ENCODE assay signal across 9 mouse cellular contexts in genomic region chrX:101427774-101428173, GRCm38 (mm10). TPM values are rescaled to one million over a fixed set of nuclear protein-coding genes. Genes with fewer than 3 reads are reported as not detected.
A peak's percentile ranks its signal among the peaks of the same experiment; 100 is the strongest.
DNase-seq lines count a peak whose midpoint lies in the region; ATAC-seq and TF ChIP-seq lines count a peak whose summit lies in the region.
"Had no signal": no experiment of that assay in that cellular context is flagged by ENCODE, and none has a peak within 500 bp of the region (broad histone marks: within the 10 kb centered on the region; RNA-seq: fewer than 3 reads in every experiment).

No protein-coding gene starts in this region.

- H3K4me2 ChIP-seq in forebrain, postnatal 0 days (ENCODE audit: low read depth), result no peak overlapping the region
- H3K4me2 ChIP-seq in forebrain, embryonic 14.5 days (ENCODE audit: low read length), result no peak overlapping the region
- H3K4me2 ChIP-seq in neural tube, embryonic 15.5 days, result no peak overlapping the region
- H3K4me2 ChIP-seq in forebrain, embryonic 13.5 days, result no peak overlapping the region

- H3K9me3 ChIP-seq in forebrain, postnatal 0 days (ENCODE audit: low read length), result no peaks in the 10 kb centered on the region
- no peaks in the 10 kb centered on the region for H3K9me3 ChIP-seq in forebrain, embryonic 14.5 days (replicated peaks; ENCODE audit: control insufficient read depth, low read length)
- H3K9me3 ChIP-seq in neural tube, embryonic 15.5 days (replicated peaks), result no peaks in the 10 kb centered on the region
- no peaks in the 10 kb centered on the region for H3K9me3 ChIP-seq in forebrain, embryonic 13.5 days (replicated peaks)
- H3K9me3 ChIP-seq: heart, embryonic 13.5 days had no signal

- 0 out of 2 replicates have a peak, but pooled peaks have one; percentile 18 for TF ChIP-seq CTCF in forebrain, postnatal 0 days (IDR thresholded peaks at IDR 0.05; ENCODE audit: low read depth)

- H3K9ac ChIP-seq in forebrain, postnatal 0 days, result no peak overlapping the region
- no peak overlapping the region for H3K9ac ChIP-seq in forebrain, embryonic 14.5 days (ENCODE audit: low read length)
- H3K9ac ChIP-seq in neural tube, embryonic 15.5 days (replicated peaks), result no peak overlapping the region
- H3K9ac ChIP-seq in forebrain, embryonic 13.5 days, result no peak overlapping the region
- H3K9ac ChIP-seq: heart, embryonic 13.5 days had no signal

- no peak for ATAC-seq in forebrain, postnatal 0 days
- no peak for ATAC-seq in forebrain, embryonic 14.5 days
- no peak for ATAC-seq in neural tube, embryonic 15.5 days (ENCODE audit: low FRiP score)
- ATAC-seq in forebrain, embryonic 13.5 days, result no peak

- H3K4me3 ChIP-seq in forebrain, postnatal 0 days (ENCODE audit: low read depth, low read length), result no peak overlapping the region
- H3K4me3 ChIP-seq in forebrain, embryonic 14.5 days (ENCODE audit: low read depth, low read length), result no peak overlapping the region
- no peak overlapping the region for H3K4me3 ChIP-seq in neural tube, embryonic 15.5 days (replicated peaks)
- H3K4me3 ChIP-seq in forebrain, embryonic 13.5 days, result no peak overlapping the region

- H3K27me3 ChIP-seq in forebrain, postnatal 0 days (ENCODE audit: insufficient read depth, low read length), result no peaks in the 10 kb centered on the region
- no peaks in the 10 kb centered on the region for H3K27me3 ChIP-seq in forebrain, embryonic 14.5 days (replicated peaks; ENCODE audit: control insufficient read depth, insufficient read depth, low read length)
- no peaks in the 10 kb centered on the region for H3K27me3 ChIP-seq in neural tube, embryonic 15.5 days (replicated peaks)
- H3K27me3 ChIP-seq in splenic B cell, adult 2 months (ENCODE audit: control insufficient read depth, insufficient read depth, low read length, poor library complexity, severe bottlenecking), result no peaks in the 10 kb centered on the region
- H3K27me3 ChIP-seq in forebrain, embryonic 13.5 days, result no peaks in the 10 kb centered on the region
- H3K27me3 ChIP-seq: heart, embryonic 13.5 days had no signal

- H3K4me1 ChIP-seq in forebrain, postnatal 0 days (ENCODE audit: insufficient read depth), result peaks cover 5% of the 10 kb centered on the region; the same call in 1 of the 2 replicates
- no peaks in the 10 kb centered on the region; the same call in 1 of the 2 replicates for H3K4me1 ChIP-seq in forebrain, embryonic 14.5 days (ENCODE audit: control insufficient read depth, insufficient read depth, low read length)
- H3K4me1 ChIP-seq in neural tube, embryonic 15.5 days, result peaks cover 8% of the 10 kb centered on the region; the same call in 1 of the 2 replicates
- H3K4me1 ChIP-seq in forebrain, embryonic 13.5 days, result peaks cover 18% of the 10 kb centered on the region

- no peak for DNase-seq in forebrain, postnatal 0 days
- DNase-seq in forebrain, embryonic 14.5 days (ENCODE audit: low spot score), result no peak
- DNase-seq in neural tube, embryonic 10.5 days (ENCODE audit: extremely low spot score, low spot score), result no peak
- DNase-seq in induced T-regulatory cell, adult 2 months (ENCODE audit: low read depth), result peak; percentile 68
- DNase-seq in splenic B cell, adult 2 months (ENCODE audit: low read depth, low spot score), result peak; percentile 54
- DNase-seq in layer of hippocampus, postnatal 36 days, result no peak

- H3K36me3 ChIP-seq in forebrain, postnatal 0 days (ENCODE audit: insufficient read depth), result no peaks in the 10 kb centered on the region
- peaks cover 7% of the 10 kb centered on the region for H3K36me3 ChIP-seq in forebrain, embryonic 14.5 days (ENCODE audit: control insufficient read depth, insufficient read depth, low read length)
- 0 out of 2 replicates have a peak, but pooled peaks cover 6% of the 10 kb centered on the region for H3K36me3 ChIP-seq in neural tube, embryonic 15.5 days
- 0 out of 2 replicates have a peak, but pooled peaks cover 1% of the 10 kb centered on the region for H3K36me3 ChIP-seq in splenic B cell, adult 2 months (ENCODE audit: control insufficient read depth, insufficient read depth, low read length, poor library complexity, severe bottlenecking)
- H3K36me3 ChIP-seq in forebrain, embryonic 13.5 days (ENCODE audit: poor library complexity, severe bottlenecking), result peaks cover 12% of the 10 kb centered on the region; the same call in 1 of the 2 replicates

- WGBS in forebrain, postnatal 0 days, result 0% methylated on average over 1 of the region's 1 CpGs
- WGBS in forebrain, embryonic 14.5 days, result 11% methylated on average over 1 of the region's 1 CpGs
- 0% methylated on average over 1 of the region's 1 CpGs for WGBS in neural tube, embryonic 15.5 days
- WGBS in forebrain, embryonic 13.5 days, result 0% methylated on average over 1 of the region's 1 CpGs

- no peak overlapping the region; the same call in 1 of the 2 replicates for H3K27ac ChIP-seq in forebrain, postnatal 0 days (ENCODE audit: low read depth, low read length)
- no peak overlapping the region for H3K27ac ChIP-seq in forebrain, embryonic 14.5 days (ENCODE audit: low read depth, low read length)
- peak overlapping the region; percentile 89; the same call in 1 of the 2 replicates for H3K27ac ChIP-seq in neural tube, embryonic 15.5 days (replicated peaks)
- H3K27ac ChIP-seq in forebrain, embryonic 13.5 days, result no peak overlapping the region

RNA-seq across cellular contexts. Expression of gene Nono, which starts 1.3 kb away (rescaled TPM):
- 379 and 402 TPM in 2 replicates for total RNA-seq in forebrain, postnatal 0 days (2014; rRNA removed)
- polyA plus RNA-seq in forebrain, postnatal 0 days (2015; fragmentation: Nextera tagmentation; extraction: Ambion mirVana), result 246 and 266 TPM in 2 replicates
- 433 and 489 TPM in 2 replicates for polyA plus RNA-seq in forebrain, embryonic 14.5 days (2014; fragmentation: Nextera tagmentation; extraction: Ambion mirVana)
- 242 and 291 TPM in 2 replicates for polyA plus RNA-seq in neural tube, embryonic 15.5 days (2015; fragmentation: Nextera tagmentation; extraction: Ambion mirVana)
- 100 to 1,000 TPM; 135 to 149 TPM for total RNA-seq in layer of hippocampus, postnatal 36 days (2021)
- polyA plus RNA-seq in forebrain, embryonic 13.5 days (2015; fragmentation: Nextera tagmentation; extraction: Ambion mirVana), result 558 and 566 TPM in 2 replicates

RNA-seq across cellular contexts. Expression of gene Zmym3, which starts 7.1 kb away (rescaled TPM):
- total RNA-seq in forebrain, postnatal 0 days (2014; rRNA removed), result 197 and 199 TPM in 2 replicates
- 94.7 and 102 TPM in 2 replicates for polyA plus RNA-seq in forebrain, postnatal 0 days (2015; fragmentation: Nextera tagmentation; extraction: Ambion mirVana)
- 44.4 and 53.4 TPM in 2 replicates for polyA plus RNA-seq in forebrain, embryonic 14.5 days (2014; fragmentation: Nextera tagmentation; extraction: Ambion mirVana)
- polyA plus RNA-seq in neural tube, embryonic 15.5 days (2015; fragmentation: Nextera tagmentation; extraction: Ambion mirVana), result 72.3 and 83.4 TPM in 2 replicates
- total RNA-seq in layer of hippocampus, postnatal 36 days (2021), result 100 to 1,000 TPM; 159 to 175 TPM
- 39.9 and 46.6 TPM in 2 replicates for polyA plus RNA-seq in forebrain, embryonic 13.5 days (2015; fragmentation: Nextera tagmentation; extraction: Ambion mirVana)

RNA-seq across cellular contexts. Expression of gene Itgb1bp2, which starts 21.1 kb away (rescaled TPM):
- 0.86 and 4.2 TPM in 2 replicates for total RNA-seq in forebrain, postnatal 0 days (2014; rRNA removed)
- 0.61 and 0.75 TPM in 2 replicates for polyA plus RNA-seq in forebrain, postnatal 0 days (2015; fragmentation: Nextera tagmentation; extraction: Ambion mirVana)
- 0.88 and 1.1 TPM in 2 replicates for polyA plus RNA-seq in forebrain, embryonic 14.5 days (2014; fragmentation: Nextera tagmentation; extraction: Ambion mirVana)
- polyA plus RNA-seq in neural tube, embryonic 15.5 days (2015; fragmentation: Nextera tagmentation; extraction: Ambion mirVana), result 4.4 and 8.8 TPM in 2 replicates
- total RNA-seq in layer of hippocampus, postnatal 36 days (2021), result 1 to 10 TPM; 1.0 to 1.4 TPM
- polyA plus RNA-seq in forebrain, embryonic 13.5 days (2015; fragmentation: Nextera tagmentation; extraction: Ambion mirVana), result 2.8 and 3.1 TPM in 2 replicates

RNA-seq across cellular contexts. Expression of gene Gjb1, which starts 51.6 kb away (rescaled TPM):
- total RNA-seq in forebrain, postnatal 0 days (2014; rRNA removed), result 2.4 and 2.5 TPM in 2 replicates
- 2.1 and 2.2 TPM in 2 replicates for polyA plus RNA-seq in forebrain, postnatal 0 days (2015; fragmentation: Nextera tagmentation; extraction: Ambion mirVana)
- polyA plus RNA-seq in forebrain, embryonic 14.5 days (2014; fragmentation: Nextera tagmentation; extraction: Ambion mirVana), result 0.25 and 0.37 TPM in 2 replicates
- polyA plus RNA-seq in neural tube, embryonic 15.5 days (2015; fragmentation: Nextera tagmentation; extraction: Ambion mirVana), result 1.8 and 4.6 TPM in 2 replicates
- 10 to 100 TPM; 10.3 to 13.0 TPM for total RNA-seq in layer of hippocampus, postnatal 36 days (2021)
- 0.23 and 0.25 TPM in 2 replicates for polyA plus RNA-seq in forebrain, embryonic 13.5 days (2015; fragmentation: Nextera tagmentation; extraction: Ambion mirVana)

Comparison
In these comparisons a context has a peak if more than half of its experiments do, and no peak if none do; other contexts are left out.
1. DNase-seq: peak in induced T-regulatory cell, adult 2 months (single experiment) and splenic B cell, adult 2 months (single experiment); none in forebrain, postnatal 0 days (single experiment), forebrain, embryonic 14.5 days (single experiment), neural tube, embryonic 10.5 days (single experiment) and layer of hippocampus, postnatal 36 days (0 of 2).